Mouse (Mus musculus) retina, postnatal 7 days (tissue): ENCODE data around the gene Nudt7.

Source experiments
- DNase-seq: peaks from one replicate; pipeline ENCODE4 v3.0.0-alpha.2; 2012; ENCODE audit warnings: low read depth, low spot score

Nudt7 gene

DNA sequence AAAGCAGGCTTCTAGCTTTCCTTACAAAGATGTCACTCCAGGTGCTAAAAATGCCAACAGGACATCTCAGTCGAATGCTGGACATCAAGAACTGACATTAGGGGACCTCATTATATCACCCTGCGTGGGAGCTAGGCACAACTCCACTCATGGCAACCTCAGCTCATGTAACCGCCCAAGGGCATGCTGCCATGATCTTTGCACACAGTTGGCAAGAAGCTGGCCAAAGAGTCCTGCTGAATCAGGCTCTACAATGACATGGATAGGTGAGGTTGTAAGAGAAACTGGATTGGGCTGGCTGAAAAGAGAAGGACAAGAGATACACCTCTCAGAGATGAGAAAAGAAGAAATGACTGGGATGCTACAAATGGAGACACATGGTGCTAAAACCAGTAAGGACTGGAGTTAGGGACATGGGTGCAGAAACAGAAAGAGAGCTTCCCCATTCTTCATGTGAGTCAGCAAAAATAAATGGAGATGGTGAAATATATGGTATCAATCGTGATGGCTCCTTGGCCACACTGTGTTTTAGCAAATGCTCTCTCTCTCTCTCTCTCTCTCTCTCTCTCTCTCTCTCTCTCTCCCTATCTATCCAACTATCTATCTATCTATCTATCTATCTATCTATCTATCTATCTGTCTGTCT lies 10.4 kb downstream of the Nudt7 start:
- DNase-seq, result no peak

DNA sequence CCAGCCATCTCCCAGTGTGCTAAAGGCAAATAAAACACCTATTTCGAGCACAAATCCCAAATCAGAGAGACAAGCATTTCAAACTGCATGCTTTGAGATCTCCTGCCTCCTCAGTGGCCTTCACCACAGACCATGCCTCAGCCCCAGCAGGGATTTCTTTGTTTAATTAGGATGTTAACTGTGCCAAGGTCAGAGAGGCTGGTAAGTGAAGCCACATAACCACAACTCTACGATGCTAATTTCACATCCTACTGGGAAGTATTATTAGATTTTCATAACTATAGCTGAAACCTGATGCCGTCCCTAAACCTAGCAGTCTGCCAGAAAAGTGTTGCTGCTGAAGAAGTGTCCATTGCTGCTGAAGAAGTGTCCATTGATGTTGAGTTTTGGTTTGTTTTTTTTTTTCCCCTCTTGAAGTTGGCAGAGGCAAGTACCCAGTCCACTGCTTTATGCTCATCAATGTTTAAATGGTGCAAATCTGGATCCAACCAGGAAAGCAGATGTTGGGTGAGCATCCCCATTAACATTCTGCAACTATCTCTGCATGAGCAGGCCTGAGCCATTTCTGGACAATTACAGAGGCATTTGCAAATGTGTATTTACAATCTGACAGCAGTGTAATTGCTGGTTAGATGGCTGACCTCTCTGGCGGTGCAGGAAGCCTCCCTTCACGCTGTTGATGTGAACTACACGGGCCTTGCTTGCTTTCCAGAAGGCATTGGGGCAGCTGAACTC lies 20.1 kb downstream of the Nudt7 start:
- no peak for DNase-seq

DNA sequence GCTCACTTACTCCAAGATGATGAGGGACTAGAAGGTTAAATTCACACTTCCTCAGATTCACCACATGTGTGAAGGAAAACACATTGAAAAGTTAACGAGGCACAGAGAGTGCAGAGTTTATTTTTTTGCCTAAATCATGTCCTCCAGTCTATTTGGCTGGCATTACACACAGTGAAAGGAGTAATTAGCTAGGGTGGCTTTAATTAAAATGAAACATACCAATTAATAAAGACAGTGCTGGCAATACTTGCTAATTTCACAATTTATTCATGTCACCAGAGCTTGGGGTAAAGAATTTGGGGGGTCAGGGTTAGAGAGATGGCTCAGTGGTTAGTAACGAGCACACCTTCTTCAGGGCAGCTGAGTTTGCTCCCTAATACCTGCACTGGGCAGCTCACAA lies 25.2 kb downstream of the Nudt7 start:
- no peak for DNase-seq

DNA sequence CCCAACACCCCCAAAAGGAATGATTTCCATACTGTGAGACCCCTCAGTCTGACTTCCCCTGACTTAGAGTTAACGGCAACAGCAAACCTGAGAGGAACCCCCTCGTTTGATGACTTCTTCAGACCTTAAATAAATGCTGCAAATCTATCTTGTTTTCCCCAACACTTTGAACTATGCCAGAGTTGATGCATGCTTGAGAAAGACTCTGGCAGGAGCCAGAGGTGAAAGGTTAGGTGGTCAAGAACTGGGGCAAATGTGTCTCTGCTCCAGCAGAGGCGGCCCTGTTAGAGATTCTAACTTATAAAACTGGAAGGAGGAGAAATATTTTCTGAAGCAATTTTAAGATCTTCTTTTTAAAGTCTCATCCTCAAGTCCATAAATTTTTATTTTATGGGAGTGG lies 26.3 kb downstream of the Nudt7 start:
- no peak for DNase-seq

DNA sequence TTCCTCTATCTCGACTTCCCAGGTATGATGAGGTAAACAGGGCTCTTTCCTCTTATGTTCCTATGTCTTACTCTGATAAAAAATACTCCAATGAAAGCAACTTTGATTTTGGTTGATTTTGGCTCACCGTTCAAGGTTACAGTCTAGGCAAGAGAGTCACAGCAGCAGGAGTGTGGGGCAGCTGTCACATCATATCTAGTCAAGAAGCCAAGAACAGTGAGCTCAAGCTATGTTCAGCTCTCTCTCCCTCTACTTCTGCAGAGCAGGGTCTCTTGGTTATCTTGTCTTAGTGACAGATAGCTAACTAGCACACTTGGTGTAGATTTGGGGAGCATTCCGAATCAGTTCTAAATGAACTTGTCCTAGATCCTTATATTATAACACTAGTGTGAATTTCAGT lies 30.5 kb downstream of the Nudt7 start:
- DNase-seq, result no peak

DNA sequence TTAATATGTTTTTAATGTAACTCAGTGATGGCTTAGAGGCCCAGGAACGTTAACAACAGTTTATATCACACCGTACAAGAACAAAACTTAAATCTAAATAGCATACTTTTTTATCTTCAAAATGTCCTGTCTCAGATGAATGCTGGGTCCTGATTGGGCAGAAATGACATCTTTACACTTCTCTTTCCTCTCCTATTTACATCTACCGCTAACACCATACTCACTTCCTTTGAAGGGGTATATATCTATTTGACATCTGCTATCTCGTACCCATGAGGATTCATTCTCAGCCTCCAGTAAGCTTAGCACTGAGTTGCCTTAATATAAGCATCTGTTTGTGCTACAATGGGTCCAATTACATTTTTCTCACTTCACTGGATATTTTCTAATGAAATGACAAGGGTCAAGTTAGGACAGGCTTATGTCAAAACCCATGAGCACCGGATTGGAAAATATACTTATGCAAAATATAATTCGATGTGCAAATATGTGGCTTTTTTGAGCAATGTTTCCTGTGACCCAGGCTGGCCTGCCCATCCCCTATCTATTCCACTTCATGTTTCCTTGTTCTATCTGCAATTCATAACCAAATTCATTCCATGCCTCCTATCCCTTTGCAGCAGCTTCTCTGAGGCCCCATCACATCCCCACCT lies 31.2 kb downstream of the Nudt7 start:
- DNase-seq, result no peak

DNA sequence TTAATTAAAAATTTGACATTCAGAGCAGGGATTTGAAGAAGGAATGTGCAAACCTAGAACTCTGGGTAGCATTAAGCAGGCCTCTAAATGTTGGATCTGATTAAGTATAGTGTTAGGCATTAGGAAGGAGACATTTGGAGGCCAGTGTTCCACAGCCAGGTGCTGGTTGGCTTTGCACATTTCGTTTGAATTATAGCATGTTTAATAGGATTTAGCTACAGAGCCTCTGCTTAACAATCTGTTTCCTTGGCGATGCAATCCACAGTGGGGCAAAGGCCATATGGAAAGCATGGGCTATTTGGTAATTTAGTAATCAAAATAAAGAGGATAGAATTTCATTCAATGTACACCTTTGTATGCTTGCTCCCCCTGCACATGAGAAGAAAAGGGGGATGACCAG lies 32.4 kb downstream of the Nudt7 start:
- DNase-seq, result no peak

DNA sequence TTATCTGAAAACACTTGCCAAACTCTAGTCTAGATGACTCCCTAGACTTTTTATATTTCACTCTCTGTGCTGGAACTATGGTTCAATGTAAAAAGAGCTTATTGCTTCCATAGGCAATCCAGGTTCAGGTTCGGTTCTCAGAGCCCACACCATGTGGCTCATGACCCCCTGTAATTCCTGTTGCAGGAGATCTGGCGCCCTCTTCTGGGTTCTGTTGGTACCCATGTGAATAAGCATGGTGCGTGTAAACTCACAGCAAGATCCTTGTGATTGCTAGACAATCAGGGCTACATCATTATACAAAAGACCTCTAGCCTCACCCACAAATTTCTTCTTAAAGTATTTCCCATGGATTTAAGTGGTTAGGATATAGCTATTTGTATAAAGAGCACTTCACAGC lies 43.4 kb downstream of the Nudt7 start:
- DNase-seq, result no peak

DNA sequence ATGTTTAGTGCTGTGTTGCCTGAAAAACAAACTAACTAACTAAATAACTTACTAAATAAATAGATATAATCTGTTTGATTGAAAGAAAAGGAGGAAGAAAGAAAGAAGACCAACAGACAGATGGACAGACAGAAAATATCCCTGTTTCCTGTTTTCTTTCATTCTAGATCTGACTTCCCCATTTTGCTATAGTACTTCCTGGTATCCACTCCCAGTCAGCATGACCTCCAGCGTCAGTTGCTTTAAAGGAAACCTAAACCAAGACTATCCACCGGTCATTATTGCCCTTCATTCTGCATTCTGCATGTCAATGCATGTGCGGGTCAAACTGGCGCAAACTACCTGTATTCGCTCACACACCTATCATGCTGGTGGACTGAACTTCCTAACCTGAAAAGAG lies 60.0 kb downstream of the Nudt7 start:
- no peak for DNase-seq

DNA sequence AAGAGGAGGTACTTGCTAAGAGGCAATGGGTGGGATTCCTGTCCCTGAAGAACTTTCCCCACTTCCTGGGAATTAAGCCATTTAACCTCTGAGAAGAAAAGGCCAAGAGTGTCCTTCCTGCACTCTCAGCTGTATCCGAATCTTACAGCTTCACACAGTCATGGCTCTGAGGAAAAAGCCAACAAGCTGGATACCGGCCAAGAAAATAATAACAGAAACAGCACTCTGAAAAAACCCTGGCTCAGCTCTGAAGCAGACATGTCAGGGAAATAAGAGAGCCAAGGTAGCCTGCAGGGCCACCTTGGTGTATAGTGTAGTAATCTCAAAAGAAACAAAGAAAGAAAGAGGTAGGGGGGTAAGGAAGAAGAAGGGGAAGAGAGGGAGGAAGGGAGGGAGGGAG lies 65.6 kb downstream of the Nudt7 start:
- no peak for DNase-seq
